Mouse (Mus musculus) ES-Bruce4 (cell line): ENCODE measurements around the gene Wfs1.

ENCODE experiments used
- CTCF ChIP-seq: IDR thresholded peaks from one replicate; pipeline ENCODE4 v1.8.1; 2011; ENCODE audit warnings: low read depth, low read length
- EP300 ChIP-seq: IDR thresholded peaks from 2 replicates; pipeline ENCODE4 v1.6.1; 2011; ENCODE audit warnings: low read depth, low read length; ENCODE audit not compliant: insufficient read depth
- POLR2A ChIP-seq: IDR thresholded peaks from one replicate; pipeline ENCODE4 v1.8.1; 2011; ENCODE audit warnings: low read length; ENCODE audit not compliant: insufficient read depth

- no peak for TF ChIP-seq POLR2A
- TF ChIP-seq CTCF: no peak
- no peak for TF ChIP-seq EP300
Measured at GRCm38 (mm10) chr5:36989625-36989977, 596 bp upstream of the Wfs1 start.
